Mouse (Mus musculus) cerebellum, adult 2 months (tissue): ENCODE measurements at regions not wholly inside any gene's neighbourhood (a gene's known extent, or its start where the extent isn't known, plus 50 kb on each side); places are given as distances from the start of the nearest gene placed in this dataset.
A peak's percentile ranks its signal among the peaks of the same experiment; 100 is the strongest.

Experiments
- DNase-seq, 2 experiments: peaks; one replicate each; pipeline ENCODE4 v3.0.0; 2021
- H3K27ac ChIP-seq: fragments of 200-500 bp; 2 replicates; pipeline ENCODE4 v1.5.1; 2012; ENCODE audit warnings: low read length, control low read depth, inconsistent platforms; ENCODE audit not compliant: insufficient read depth
- H3K27me3 ChIP-seq: fragments of 200-500 bp; 2 replicates; pipeline ENCODE4 v1.6.1; 2012; ENCODE audit warnings: inconsistent platforms, mild to moderate bottlenecking, low read length, moderate library complexity; ENCODE audit not compliant: control insufficient read depth, insufficient read depth
- H3K4me1 ChIP-seq: fragments of 200-500 bp; 2 replicates; pipeline ENCODE4 v1.6.1; 2011; ENCODE audit warnings: low read length; ENCODE audit not compliant: control insufficient read depth, insufficient read depth
- H3K4me3 ChIP-seq: fragments of 200-500 bp; replicated peaks from 2 replicates; pipeline ENCODE3; 2011; ENCODE audit warnings: mild to moderate bottlenecking, low read depth, low read length, control low read depth; ENCODE audit not compliant: insufficient read depth
- CTCF ChIP-seq: fragments of 200-500 bp; IDR thresholded peaks from 2 replicates; pipeline ENCODE4 v1.5.1; 2011; ENCODE audit warnings: low read depth, mild to moderate bottlenecking, control low read depth, low read length, moderate library complexity, borderline replicate concordance; ENCODE audit not compliant: insufficient read depth
- POLR2A ChIP-seq: fragments of 200-500 bp; IDR thresholded peaks from 2 replicates; pipeline ENCODE4 v1.6.1; 2011; ENCODE audit warnings: low read length, control low read depth, borderline replicate concordance; ENCODE audit not compliant: insufficient read depth
- WGBS: fragments of 180-500 bp; shearing (Covaris S2); methylation state at CpG from one replicate; pipeline ENCODE4 v1.1.7; 2018; 5-methylcytosine and 5-hydroxymethylcytosine counted together

DNA sequence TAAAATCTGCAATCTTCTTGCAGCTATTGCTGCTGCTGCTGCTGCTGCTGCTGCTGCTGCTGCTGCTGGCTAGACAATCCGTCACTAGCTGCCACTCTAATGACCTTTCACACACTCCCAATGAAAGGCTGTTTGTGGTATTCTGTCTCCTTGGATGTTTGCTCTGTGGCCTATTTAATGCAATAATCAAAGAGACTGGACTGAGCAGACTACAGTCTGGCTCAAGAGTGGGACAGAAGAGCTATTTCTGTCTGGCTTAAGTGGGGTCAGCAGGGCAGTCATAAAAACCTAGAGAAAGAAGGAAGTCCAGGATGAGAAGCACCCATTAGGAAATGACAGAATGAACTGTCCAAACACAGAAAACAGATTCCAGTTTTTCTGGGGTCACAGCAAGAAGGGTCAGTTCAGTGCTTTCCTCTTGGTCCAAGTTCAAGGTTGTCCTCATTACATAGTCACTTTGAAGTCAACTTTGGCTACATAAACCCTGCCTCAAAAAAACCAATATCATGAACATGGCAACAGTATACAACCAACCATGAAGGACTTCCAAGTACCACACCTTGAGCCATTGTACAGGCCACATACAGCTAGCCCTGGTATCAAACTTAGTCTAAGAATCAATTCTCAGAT, 586.8 kb downstream of the Cdk5rap2 start:
- Histone ChIP-seq H3K27me3 (no peaks in the 10 kb centered on the region), H3K4me3 (no peak overlapping the region), H3K4me1 (no peaks in the 10 kb centered on the region), H3K27ac (no peak overlapping the region)
- 33% methylated on average over 1 of the region's 1 CpGs for WGBS
- no peak for DNase-seq
- TF ChIP-seq CTCF, result no peak
- no peak for TF ChIP-seq POLR2A

DNA sequence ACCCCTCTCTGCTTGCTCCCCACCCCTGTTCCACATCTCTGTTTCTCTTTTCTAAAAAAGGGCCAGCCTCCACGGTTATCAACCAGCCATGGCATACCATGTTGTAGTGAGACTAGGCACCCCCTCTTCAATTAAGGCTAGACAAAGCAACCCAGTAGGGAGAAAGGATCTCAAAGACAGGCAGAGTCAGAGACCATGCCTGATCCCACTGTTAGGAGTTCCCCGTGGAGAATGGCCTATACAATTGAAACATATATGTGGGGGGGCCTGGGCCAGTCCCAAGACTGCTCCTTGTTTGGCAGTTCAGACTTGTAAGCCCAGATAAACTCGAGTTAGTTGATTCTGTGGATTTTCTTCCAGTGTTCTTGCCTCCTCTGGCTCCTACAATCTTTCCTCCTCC, 591.4 kb downstream of the Cdk5rap2 start:
- DNase-seq, result no peak
- WGBS, result 7% methylated on average over 3 of the region's 3 CpGs
- no peaks in the 10 kb centered on the region for H3K4me1 ChIP-seq
- H3K27me3 ChIP-seq, result no peaks in the 10 kb centered on the region
- H3K27ac ChIP-seq, result no peak overlapping the region
- no peak for TF ChIP-seq CTCF
- no peak for TF ChIP-seq POLR2A
- no peak overlapping the region for H3K4me3 ChIP-seq

DNA sequence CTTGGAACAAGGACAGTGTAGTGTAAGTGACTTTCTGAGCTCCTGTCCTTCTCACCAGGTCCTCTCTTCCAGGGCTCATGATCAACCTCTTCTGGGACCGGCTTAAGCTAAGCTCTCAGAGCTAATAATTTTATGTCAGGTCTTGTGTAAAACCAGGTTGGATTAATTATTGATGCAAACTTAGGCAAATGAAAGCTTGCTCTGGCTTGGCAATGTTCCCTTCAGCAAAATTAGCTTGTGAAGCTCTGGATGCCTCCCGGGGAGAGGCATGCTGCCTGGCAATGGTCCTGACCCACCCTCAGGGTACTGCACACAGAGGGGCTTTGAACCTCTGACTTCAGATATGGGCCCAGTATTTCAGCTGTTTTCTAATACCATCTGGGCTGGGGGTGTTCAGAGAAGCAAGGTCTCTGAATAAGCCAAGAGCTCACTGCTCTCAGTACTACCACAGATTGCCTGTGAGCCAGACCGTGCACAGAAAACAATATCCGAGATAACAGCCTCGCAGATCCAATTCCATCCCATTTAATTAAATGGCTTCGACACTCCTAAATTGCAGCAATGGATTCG, 624.7 kb downstream of the Cdk5rap2 start:
- H3K27ac ChIP-seq, result no peak overlapping the region
- H3K27me3 ChIP-seq, result no peaks in the 10 kb centered on the region
- no peak for DNase-seq
- no peak for TF ChIP-seq CTCF
- TF ChIP-seq POLR2A, result no peak
- H3K4me1 ChIP-seq, result no peaks in the 10 kb centered on the region
- WGBS, result 36% methylated on average over 7 of the region's 7 CpGs
- H3K4me3 ChIP-seq, result no peak overlapping the region

DNA sequence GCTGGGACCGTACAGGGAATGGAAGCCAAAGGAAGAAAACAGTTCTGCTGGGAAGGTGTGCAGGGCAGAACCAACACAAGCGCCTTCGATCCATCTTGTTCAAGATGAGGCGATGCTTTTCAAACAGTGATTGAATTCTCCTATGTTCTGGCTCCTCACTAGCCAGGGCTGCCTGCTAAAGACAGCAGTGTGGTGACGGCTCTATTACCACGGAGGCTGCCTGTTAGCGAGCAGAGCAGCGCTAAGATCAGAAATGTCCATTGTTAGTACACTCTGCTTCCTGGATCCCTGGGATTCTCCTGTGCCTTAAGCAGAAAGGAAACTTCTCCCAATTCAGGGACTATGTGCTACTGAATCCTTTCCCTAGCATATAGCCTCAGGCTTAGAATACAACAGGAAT, 629.0 kb downstream of the Cdk5rap2 start:
- Histone ChIP-seq H3K4me3 (no peak overlapping the region), H3K27ac (no peak overlapping the region), H3K4me1 (no peaks in the 10 kb centered on the region), H3K27me3 (no peaks in the 10 kb centered on the region)
- 41% methylated on average over 8 of the region's 8 CpGs for WGBS
- no peak for DNase-seq
- TF ChIP-seq POLR2A (no peak), CTCF (no peak)

DNA sequence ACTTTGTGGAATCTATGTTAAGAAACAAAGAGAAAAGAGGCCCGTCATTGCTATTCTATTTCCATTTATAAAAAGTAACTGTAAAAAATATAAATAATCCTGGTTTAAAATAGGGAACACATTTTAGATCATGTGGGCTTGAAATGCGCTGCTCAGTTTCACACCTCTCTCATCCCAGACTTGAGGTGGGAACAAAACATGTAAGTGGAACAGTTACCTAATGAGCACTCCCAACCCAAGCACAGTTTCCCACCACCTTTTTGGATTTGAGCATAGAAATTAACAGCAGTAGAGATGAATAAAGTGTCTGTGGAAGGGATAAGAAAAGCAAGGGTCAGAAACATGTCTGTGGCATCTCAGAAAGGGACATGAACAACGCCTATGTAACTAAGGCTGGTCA, 648.4 kb downstream of the Cdk5rap2 start:
- H3K27ac ChIP-seq, result no peak overlapping the region
- no peak for DNase-seq
- TF ChIP-seq POLR2A (no peak), CTCF (no peak)
- H3K27me3 ChIP-seq, result no peaks in the 10 kb centered on the region
- no peak overlapping the region for H3K4me3 ChIP-seq
- 92% methylated on average over 3 of the region's 3 CpGs for WGBS
- H3K4me1 ChIP-seq, result no peaks in the 10 kb centered on the region

DNA sequence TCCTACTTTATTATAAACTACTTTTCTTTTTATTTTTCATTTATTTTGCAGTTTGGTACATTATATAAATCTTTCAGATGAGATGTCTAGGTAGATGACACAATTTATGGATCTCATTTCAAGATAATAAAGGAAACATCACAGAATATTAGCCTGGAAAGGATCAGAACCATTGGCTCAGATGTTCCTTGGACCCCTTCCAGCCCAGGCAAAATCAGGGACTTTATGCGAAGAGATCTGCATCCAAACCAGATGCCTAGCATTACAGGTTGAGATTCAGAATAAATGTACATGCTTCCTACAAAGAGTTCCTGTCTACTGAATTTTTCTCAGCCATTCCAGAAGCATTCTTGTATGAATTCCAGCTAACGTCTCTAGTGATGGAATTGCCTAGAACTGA, 650.6 kb downstream of the Cdk5rap2 start:
- H3K4me3 ChIP-seq, result no peak overlapping the region
- H3K27me3 ChIP-seq, result no peaks in the 10 kb centered on the region
- H3K27ac ChIP-seq, result no peak overlapping the region
- TF ChIP-seq CTCF (no peak), POLR2A (no peak)
- no peaks in the 10 kb centered on the region for H3K4me1 ChIP-seq
- 48% methylated on average over 2 of the region's 2 CpGs for WGBS
- no peak for DNase-seq

DNA sequence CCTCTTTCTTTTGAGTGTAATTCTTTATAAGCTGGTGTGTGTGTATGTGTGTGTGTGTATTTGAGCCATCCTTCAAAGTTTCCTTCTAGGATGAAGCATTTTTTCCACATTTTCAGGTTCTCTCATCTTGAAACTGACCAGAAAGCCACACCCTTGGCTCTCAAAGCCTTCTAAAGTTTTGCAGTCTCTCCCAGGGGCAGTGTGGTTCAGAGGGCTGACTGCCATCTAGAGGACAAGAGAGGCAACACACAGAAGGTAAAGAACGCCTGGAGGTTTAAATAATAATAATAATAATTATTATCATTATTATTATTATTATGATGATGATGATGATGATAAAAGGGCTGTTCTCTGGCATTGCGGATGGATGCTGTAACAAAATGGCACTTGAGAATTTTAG, 655.7 kb downstream of the Cdk5rap2 start:
- TF ChIP-seq CTCF (peak; percentile 32; the same call in 1 of the 2 replicates), POLR2A (no peak)
- Histone ChIP-seq H3K4me1 (no peaks in the 10 kb centered on the region), H3K27me3 (no peaks in the 10 kb centered on the region), H3K27ac (no peak overlapping the region), H3K4me3 (no peak overlapping the region)
- WGBS, result 60% methylated on average over 2 of the region's 2 CpGs
- DNase-seq, result no peak

DNA sequence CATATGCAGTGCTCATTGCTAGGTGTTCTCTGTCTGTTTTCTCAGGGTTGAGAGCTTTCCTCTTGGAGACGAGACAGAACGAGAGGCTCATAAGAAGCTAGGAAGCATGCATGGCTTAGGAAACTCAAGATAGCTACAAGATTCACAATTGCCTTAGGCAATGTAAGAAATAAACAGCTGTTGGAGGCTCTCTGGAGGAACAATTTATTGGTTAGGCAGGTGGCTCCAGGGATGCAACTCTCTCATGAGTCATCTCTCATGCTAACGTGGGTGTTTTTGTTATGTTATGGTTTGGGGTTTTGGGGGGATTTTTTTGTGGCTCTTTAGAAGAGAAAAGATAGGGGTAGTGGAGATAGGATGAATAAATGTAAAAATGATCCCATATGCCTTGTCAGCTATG, 657.2 kb downstream of the Cdk5rap2 start:
- no peak for DNase-seq
- Histone ChIP-seq H3K4me1 (no peaks in the 10 kb centered on the region), H3K4me3 (no peak overlapping the region), H3K27ac (no peak overlapping the region), H3K27me3 (no peaks in the 10 kb centered on the region)
- 86% methylated on average over 3 of the region's 3 CpGs for WGBS
- no peak for TF ChIP-seq POLR2A
- TF ChIP-seq CTCF, result no peak
